Mouse (Mus musculus): ENCODE data around the gene Rbmx.

Rbmx gene

DNA sequence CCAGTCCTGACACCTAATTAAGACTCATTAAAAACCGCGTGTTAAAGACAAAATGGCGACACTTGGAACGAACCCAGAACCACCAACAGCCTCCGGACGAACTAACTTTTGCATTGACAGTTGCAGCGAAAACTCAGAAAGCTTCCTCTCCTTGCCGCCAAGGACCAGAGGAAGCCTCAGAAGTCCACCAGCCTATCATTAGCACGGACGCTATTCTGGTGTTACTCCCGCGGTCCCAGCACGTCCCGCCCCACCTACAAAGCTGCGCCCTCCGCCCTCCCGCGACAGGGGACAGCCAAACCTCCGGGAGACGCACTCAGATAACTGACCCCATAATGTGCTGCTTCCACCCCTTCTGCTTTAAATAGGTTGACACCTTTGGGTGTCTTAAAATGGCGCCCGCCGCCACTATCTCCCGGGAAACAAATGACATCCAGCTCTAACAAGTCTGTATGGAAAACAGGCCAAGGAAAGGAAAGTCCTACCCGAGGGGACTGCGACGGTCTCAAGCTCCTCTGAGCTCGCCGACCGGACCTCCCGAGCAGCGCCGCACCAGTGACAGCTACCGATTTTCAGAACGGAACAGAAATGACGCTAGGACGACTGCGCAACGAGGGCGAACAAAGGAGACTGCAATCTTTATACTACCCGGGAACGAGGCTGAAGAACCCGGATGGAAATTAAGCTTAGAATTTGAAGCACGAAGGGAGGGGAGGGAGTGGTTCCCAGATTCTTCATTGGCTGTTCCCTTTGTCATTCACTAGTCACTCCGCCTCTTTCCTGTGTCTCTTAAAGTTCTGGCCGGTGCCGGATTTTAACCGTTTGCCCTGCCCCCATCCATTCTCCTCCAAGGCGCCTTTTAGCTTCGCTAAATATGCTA is at the start of gene Rbmx:
Gene Rbmx, minus strand, starts transcription at position 670 of the 880 bp plus-strand sequence.
- DNase-seq: peak; percentile 72 to 85

DNA sequence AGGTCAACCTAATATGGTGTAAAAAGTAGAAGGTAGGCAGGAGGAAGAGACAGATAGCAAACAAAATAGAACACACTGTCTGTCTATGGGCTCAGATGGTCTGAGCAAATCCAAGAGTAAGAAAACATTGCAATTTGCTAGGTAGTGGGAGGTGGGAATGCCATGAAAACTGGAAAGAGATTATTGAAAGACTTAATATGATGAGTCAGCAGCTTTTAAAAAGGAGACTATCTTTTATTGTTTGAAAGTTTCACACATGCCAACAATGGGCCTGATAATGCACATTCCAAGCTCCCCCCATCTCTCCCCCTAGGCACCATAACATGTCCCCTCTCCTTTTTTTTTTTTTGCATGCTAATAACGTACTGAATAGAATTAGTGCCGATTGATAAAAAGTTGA is 41.1 kb upstream of the Rbmx start:
- DNase-seq: no peak

DNA sequence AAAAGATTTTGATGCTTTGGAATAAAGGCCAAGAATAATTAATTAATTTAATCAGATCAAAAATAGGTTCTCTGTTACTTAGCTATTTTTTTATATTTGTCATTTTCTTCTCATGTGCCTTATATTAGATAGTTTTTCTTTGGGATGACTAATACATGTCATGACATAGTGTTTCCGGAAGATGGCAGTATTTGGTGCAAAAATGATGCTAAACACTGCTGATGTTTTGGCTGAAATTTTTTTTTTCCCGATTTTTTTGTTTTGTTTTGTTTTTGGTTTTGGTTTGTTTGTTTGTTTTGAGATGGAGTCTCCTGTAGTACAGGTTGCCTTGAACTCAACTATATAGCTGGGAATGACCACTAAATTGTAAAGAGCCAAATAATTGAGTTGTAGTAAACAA is 38.8 kb upstream of the Rbmx start:
- no peak for DNase-seq

DNA sequence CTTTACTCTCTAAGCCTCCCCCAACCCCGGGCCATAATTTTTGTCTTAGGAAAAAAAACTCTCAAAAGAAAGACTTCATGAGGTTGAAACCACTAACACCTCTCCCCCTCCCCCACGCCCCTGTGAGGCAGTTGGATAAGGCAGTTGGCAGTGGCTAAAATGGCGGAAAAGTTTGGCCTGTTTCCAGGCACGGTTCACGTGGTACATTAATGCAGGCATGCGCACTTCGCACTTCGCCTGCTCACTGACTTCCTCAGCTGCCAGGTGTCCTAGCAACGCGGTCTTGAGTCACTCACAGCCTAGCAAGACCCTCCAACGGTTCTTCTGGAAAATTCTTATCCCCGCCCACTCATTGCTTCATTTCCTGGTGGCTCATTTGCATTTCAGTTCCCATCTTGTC is 15.9 kb upstream of the Rbmx start, which contains the start of gene Gm364:
Gene Gm364, plus strand, starts transcription at position 386 of the 400 bp plus-strand sequence.
- no peak for DNase-seq

GRCm38 (mm10) chrX:57403651-57404050 is 10.8 kb upstream of the Rbmx start:
- DNase-seq: no peak

DNA sequence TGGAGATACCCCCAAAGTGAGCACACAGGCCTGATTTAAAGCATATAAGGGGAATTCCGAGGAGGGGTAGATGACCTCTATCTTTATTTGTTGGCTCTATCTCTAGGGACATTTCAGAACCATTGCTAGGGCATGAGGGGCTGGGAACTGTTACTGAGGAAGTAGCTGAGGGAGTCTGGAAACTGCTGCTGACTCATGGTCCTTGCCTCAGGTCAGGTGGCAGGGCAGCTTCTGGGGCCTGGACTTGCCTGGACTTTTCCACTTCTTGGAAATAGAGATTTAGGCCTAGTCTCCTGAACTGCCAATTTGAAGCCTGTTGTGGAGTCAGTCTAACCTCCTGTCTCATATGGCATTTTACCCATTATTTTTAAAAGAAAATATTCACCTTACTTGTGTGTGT is 8.6 kb upstream of the Rbmx start:
- DNase-seq: no peak

GRCm38 (mm10) chrX:57393412-57393811 is 576 bp upstream of the Rbmx start:
- DNase-seq: no peak

GRCm38 (mm10) chrX:57380915-57381314 is 11.9 kb downstream of the Rbmx start:
- DNase-seq: peak; percentile 16 to 21

DNA sequence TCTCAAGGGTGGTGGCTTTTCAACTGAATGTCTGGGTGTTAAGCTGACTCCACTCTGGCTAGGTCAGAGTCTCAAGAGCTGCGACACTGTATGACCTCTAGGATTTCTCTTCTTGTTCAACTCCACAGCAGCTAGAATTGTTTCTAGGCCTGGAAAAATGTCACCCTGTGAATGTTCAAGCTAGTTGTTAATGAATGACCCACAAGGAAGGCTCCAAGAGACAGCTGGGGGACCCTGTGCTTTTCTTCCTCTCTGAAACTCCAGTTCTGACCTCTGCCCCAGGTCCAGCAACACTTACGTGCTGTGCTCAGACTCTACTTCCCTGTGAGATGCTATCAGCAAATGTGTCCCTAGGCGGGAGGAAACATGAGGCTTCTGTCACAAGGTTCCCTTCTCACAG is 14.3 kb downstream of the Rbmx start:
- no peak for DNase-seq

DNA sequence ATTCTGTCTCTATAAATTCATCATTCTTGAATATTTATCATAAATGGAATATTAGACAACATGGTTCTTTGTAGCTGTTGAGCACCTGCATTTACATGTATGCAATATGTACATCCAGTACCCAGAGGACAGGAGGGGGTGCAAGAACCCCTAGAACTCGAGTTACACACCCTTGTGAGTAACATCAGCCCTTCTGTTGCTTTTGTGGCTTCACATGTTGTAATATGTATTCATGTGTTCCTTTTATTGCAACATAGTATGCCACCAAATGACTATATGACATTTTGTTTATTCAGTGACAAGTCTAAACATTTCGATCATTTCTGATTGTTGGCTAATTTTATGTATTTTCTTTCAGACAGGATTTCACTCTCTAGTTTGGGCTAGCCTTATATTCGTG is 15.7 kb downstream of the Rbmx start:
- DNase-seq: no peak

GRCm38 (mm10) chrX:57374029-57374428 is 18.8 kb downstream of the Rbmx start:
- no peak for DNase-seq

GRCm38 (mm10) chrX:57373543-57373942 is 19.3 kb downstream of the Rbmx start:
- DNase-seq: no peak

DNA sequence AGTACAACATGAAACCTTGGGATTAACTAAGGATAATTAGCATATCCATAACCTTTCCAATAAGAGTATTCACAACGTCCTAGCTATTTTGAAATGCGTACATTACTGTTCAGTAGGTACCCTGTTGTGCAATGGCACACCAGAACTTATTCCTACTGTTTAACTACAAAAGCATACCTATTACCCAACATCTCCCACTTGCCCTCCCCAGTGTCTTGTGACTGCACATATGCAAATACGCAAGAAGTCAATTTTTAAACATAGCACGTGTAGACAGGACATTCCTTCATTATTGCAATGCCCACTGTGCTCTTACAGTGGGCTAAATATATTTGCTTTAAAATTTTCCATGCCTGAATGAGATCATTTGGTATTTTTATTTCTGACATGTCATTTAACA is 19.9 kb downstream of the Rbmx start:
- no peak for DNase-seq

GRCm38 (mm10) chrX:57364891-57365569 is 27.8 kb downstream of the Rbmx start:
- DNase-seq: no peak

- DNase-seq: no peak
These were observed 33.5 kb downstream of the Rbmx start for GRCm38 (mm10) chrX:57359316-57359715.

DNA sequence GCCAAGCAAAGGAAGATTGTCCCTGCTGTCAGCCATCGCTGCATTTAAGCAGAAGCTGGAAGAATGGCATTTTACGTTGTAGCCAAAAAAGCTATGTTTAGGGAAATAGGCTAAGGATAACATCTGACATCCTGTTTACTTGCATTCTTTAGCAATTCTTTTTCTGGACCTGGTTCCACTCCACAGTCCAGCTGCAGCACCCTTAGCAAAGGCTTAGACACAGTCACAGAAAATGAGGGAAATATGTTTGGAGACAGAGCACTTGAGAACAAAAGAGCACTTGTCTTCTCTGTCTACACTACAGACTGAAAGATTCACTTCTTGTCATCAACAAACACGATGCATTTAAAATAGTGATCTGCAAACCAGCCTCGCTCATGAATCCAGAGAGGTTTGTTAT is 53.6 kb downstream of the Rbmx start:
- DNase-seq: no peak

GRCm38 (mm10) chrX:57338371-57339211 is 54.2 kb downstream of the Rbmx start, which contains the start of gene Arhgef6:
Arhgef6 (minus strand) TSS chrX:57338729.
- no peak for DNase-seq

DNA sequence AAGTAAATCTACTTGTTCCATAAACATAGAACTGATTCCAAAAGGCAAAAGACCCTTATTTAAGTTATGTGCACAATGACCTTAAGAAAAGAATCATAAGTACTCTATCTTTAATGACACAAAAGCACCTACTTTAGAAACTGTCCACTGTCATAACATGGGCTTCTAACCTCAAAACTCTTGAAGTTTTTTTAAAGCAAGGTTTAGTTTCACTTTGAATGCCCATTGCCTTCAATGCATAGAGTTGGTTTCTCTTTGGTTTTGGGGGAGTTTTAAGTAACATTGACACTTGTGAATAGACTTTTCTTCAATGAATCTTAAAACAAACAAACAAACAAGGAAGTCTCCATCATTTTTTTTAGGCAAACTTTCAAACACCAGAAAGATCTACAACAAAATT is 55.3 kb downstream of the Rbmx start:
- DNase-seq: no peak

DNA sequence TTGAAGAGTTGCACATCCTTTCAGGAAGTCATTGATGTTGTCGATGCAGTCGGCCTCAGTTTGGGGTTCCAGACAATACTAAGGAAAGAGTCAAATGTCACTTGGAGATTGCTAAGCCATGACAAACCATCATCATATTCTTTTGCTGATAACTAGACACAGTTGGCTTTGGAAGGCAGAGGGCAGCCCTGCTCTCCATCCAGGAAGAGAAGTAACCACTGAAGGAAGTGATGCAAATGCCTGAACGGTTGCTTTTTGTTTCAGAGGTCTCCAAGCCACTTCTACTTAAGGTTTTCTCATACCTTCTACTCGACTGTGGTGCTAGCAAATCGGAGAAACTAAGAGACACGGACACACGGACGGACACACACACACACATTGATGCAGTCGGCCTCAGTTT is 55.9 kb downstream of the Rbmx start:
- no peak for DNase-seq

- no peak for DNase-seq
These were observed 57.5 kb downstream of the Rbmx start for GRCm38 (mm10) chrX:57335313-57335712.
